Mouse (Mus musculus) R1 (cell line): ENCODE measurements at regions not wholly inside any gene's neighbourhood (a gene's known extent, or its start where the extent isn't known, plus 50 kb on each side); places are given as distances from the start of the nearest gene placed in this dataset.

Experiments used
- DNase-seq: peaks from one replicate; pipeline ENCODE4 v3.0.0-alpha.2; 2018; ENCODE audit warnings: low read depth, low spot score

DNA sequence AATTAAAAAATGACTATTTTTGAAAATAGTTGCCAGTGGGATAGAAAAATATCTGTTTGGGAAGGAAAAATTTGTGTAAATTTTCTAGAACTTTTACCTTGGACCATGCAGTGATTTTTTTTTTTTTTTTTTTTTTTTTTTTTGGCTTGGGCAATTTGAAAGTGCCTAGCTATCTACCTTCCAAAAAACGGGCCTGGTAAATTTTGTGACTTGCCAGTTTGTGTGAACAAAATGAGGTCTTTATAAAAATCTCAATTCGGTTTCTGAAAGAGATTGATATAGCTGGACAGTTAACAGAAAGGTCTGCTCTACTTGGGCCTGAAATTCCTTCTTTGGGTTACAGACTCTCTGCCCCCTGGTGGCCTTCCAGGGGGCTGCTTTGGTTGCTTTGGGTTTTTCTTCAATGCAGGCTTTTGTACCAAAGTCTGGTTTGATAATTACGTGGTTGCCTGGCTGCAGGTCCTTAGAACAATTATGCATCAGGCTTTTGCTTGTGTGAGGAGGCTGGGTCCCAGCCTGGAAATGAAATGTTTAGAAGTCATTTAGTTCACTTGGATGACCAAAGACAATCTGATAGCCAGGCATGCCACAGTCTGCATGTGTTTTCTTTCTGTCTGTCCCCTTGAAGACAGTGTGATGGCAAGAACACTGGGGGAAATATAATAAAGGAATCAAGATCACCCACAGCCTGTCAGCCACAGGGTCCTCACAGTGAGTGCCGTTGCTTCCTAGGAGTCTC, 75.6 kb upstream of the Jazf1 start:
- DNase-seq = peak; percentile 75

- no peak for DNase-seq
Measured at GRCm38 (mm10) chr6:53134410-53134809, 66.0 kb upstream of the Jazf1 start.

DNA sequence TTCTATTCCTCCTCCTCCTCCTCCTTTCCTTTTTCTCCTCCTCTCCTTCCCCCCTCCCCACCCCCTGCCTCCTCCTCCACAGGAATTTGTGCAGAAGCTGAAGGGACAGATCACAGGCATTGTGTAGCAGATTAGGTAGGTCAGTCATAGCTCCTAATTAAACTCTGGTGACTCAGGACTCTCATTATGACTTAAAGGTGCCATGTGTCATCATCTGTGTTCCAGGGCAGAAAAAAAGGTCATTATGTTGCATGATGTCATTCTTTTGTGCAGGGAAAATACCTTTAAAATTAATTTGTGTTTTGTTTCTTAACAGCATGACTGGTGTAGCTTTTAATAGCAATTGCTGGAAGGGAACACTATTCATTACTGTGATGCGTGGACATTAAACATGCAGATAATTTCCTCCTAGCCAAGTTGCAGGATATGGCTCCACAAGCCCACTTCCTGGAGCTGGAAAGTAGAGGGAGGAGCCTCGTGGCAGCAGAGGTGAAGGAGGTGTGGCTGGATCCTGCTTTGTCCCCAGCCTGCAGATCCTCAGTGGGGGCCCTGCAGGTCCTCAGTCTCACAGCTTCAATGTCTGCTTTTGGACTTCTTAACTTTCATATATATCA, 62.4 kb upstream of the Jazf1 start:
- peak; percentile 52 for DNase-seq

DNA sequence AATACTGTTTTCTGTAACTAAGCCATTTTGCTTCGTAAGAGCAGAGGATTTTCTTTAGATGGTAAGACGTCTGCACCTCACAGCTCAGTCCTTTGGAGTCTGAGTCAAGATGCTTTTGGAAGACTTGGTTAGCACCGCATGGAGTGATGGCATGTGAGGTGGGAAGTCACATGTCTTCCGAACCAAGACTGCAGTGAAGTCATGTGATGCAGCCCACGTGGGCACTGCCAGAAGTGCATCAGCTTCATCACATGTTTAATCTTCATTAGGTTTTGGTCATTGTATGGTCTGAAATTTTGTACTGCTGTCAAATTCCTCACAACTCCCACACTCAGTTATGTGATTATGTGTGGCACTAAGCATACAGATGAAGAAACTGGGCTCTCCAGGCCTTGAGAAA, 58.3 kb upstream of the Jazf1 start:
- DNase-seq = no peak

GRCm38 (mm10) chr6:53124800-53125450, 56.5 kb upstream of the Jazf1 start:
- DNase-seq = peak; percentile 18

GRCm38 (mm10) chr6:53120385-53120784, 52.0 kb upstream of the Jazf1 start:
- DNase-seq = no peak
